Mouse (Mus musculus) kidney, adult 10 weeks (tissue): Measurements from ENCODE around the gene Mios. TPM values are rescaled to one million over a fixed set of nuclear protein-coding genes. Genes with fewer than 3 reads are reported as not detected.

Source experiments
- polyA plus RNA-seq: library from polyadenylated mRNA; stranded (reverse); fragments of 350-450 nt; fragmentation: Illumina TruSeq; extraction: RNeasy Lipid Tissue Mini Kit (QIAGEN cat#74804); gene quantifications from one replicate; pipeline ENCODE4 v1.2.3, GENCODE M21; 2014; ENCODE audit warnings: low read depth, low replicate concordance

The Mios gene
- 27.0 TPM for polyA plus RNA-seq

DNA sequence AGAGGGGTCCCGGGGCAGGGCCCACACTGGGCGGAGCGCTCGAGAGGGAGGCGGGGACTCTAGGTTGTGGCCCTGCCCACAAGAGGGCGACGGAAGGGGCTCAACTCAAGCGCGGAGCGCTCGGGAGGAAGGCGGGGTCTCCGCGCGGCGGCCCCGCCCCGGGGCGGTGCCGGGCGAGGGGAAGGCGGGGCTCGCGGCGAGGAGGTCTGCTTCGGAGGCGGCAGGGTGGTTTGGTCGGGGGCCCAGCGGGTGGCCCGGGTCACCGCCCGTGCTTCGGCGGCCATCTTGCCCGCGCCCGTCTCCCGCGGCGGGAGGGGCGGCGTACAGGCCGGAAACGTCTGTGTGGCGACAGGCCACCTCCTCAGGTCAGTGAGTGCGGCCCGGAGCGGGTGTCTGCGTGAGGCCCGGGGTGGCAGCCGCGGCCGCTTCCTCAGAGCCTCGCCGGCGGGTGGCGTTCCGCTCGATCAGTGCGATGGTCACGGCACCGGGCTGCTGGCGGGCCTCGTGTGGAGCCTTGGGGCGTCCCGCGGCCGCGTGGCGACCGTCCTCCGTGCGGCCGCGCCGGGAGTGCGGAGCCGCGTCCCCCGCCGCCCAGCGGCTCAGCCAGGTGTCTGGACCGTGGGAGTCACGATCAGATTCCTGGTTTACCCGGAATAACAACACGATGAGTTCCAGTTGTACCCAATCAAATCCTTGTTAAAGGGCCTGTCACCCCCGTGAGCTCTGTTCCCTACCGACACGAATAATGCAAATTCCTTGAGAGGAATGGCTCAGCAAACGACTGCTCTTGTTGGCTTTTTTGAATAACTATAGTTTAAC lies at the start of gene Mios:
TSS of gene Mios (plus strand) at position 176 of the 819 bp plus-strand sequence.

GRCm38 (mm10) chr6:8192517-8192916 lies 16.5 kb upstream of the Mios start, which contains the start of gene Col28a1:
Gene Col28a1, minus strand, starts transcription at chr6:8192617.

DNA sequence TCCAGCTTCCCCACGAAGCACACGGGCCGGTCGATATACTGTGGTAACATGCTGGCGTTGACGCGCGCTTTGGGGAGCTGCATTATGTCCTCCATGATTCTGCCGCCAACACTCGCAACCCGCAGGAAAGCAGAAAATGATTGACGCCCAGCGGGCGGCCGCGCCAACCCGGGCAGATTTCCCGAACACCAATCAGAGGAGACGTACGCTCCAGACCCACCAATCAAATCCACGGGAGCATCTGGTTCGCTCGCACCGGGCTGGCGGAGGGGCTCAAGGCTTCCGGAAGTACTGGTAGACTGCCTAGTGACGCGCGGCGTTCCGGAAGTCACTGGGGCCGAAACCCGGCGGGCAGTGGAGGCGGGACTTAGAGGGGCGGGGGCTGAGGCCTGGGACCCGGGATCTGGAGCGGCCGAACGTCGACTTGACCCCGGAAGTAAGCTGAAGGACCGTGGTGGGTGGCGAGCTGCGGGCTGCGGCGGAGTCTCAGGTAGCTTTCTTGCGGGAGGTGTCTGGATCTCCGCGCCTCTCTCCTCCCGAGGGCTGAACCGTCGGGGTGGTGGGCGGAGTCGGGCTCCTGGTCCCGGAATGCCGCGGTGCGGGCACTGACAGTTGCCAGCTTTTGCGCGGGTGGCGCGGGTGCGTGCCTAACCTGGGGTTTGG lies 50.1 kb downstream of the Mios start, which contains the start of the genes Rpa3, Umad1 and Gm45062:
TSS of gene Rpa3 (minus strand) at position 170 of the 663 bp plus-strand sequence.
TSS of gene Umad1 (plus strand) at position 285 of the 663 bp plus-strand sequence.
TSS of gene Gm45062 (plus strand) at position 447 of the 663 bp plus-strand sequence.

Other genes with a start within 250 kb of the Mios start
- gene Col28a1, start 16.6 kb upstream of the Mios start, polyA plus RNA-seq = 0.49 TPM
- 40.2 TPM for gene Rpa3, start 50.0 kb downstream of the Mios start, polyA plus RNA-seq
- 58.3 TPM for gene Umad1, start 50.1 kb downstream of the Mios start, polyA plus RNA-seq
- 8.8 TPM for gene Gm45062, start 50.2 kb downstream of the Mios start, polyA plus RNA-seq